Mouse (Mus musculus) myocyte (in vitro differentiated cells): ENCODE data around the gene Ppp1r15a. TPM values are rescaled to one million over a fixed set of nuclear protein-coding genes. Genes with fewer than 3 reads are reported as not detected.

Source experiments
- H3K27me3 ChIP-seq: one replicate; pipeline ENCODE4 v1.6.1; 2011; ENCODE audit not compliant: control insufficient read depth, insufficient read depth, insufficient read length
- H3K36me3 ChIP-seq: one replicate; pipeline ENCODE4 v1.6.1; 2011; ENCODE audit not compliant: control insufficient read depth, insufficient read depth
- H3K4me2 ChIP-seq: one replicate; pipeline ENCODE4 v1.6.1; 2011; ENCODE audit warnings: low read depth, control low read depth
- H3K4me3 ChIP-seq: one replicate; pipeline ENCODE4 v1.5.1; 2011; ENCODE audit warnings: mild to moderate bottlenecking, control low read depth, moderate library complexity
- H3K79me2 ChIP-seq: one replicate; pipeline ENCODE4 v1.6.1; 2011; ENCODE audit not compliant: control insufficient read depth, insufficient read depth
- H3ac ChIP-seq: one replicate; pipeline ENCODE4 v1.6.1; 2011; ENCODE audit not compliant: control insufficient read depth, insufficient read length
- CEBPB ChIP-seq: IDR thresholded peaks from 2 replicates; pipeline ENCODE4 v1.6.1; 2011; ENCODE audit warnings: mild to moderate bottlenecking, moderate library complexity; ENCODE audit not compliant: poor library complexity, insufficient read depth, severe bottlenecking
- E2F4 ChIP-seq: IDR thresholded peaks from one replicate; pipeline ENCODE4 v1.6.1; 2011; ENCODE audit warnings: mild to moderate bottlenecking, control low read depth, moderate library complexity; ENCODE audit not compliant: insufficient read depth
- MAX ChIP-seq: IDR thresholded peaks from one replicate; pipeline ENCODE4 v1.6.1; 2011; ENCODE audit warnings: low read depth, mild to moderate bottlenecking, control low read depth
- MYOD1 ChIP-seq, 3 experiments: IDR thresholded peaks; one replicate each; pipeline ENCODE4 v1.6.1; 2011; ENCODE audit warnings: control low read depth in 2 of 3, low read depth in 2 of 3, mild to moderate bottlenecking in 2 of 3, moderate library complexity in 1 of 3; ENCODE audit not compliant: insufficient read length in 2 of 3, control insufficient read depth in 1 of 3
- MYOG ChIP-seq, 3 experiments: IDR thresholded peaks; one replicate each; pipeline ENCODE4 v1.6.1; 2011; ENCODE audit warnings: control low read depth in 2 of 3, low read depth in 2 of 3, mild to moderate bottlenecking in 2 of 3; ENCODE audit not compliant: insufficient read length in 2 of 3, control insufficient read depth in 1 of 3, insufficient read depth in 1 of 3
- POLR2A ChIP-seq: IDR thresholded peaks from one replicate; pipeline ENCODE4 v1.6.1; 2011; ENCODE audit warnings: low read depth, mild to moderate bottlenecking, control low read depth, moderate library complexity; ENCODE audit not compliant: insufficient read length
- POLR2AphosphoS2 ChIP-seq: IDR thresholded peaks from one replicate; pipeline ENCODE4 v1.6.1; 2011; ENCODE audit warnings: low read depth, control low read depth; ENCODE audit not compliant: insufficient read length
- REST ChIP-seq: IDR thresholded peaks from one replicate; pipeline ENCODE4 v1.6.1; 2011; ENCODE audit warnings: mild to moderate bottlenecking, control low read depth, moderate library complexity; ENCODE audit not compliant: insufficient read depth, insufficient read length
- SRF ChIP-seq: IDR thresholded peaks from one replicate; pipeline ENCODE4 v1.6.1; 2011; ENCODE audit warnings: low read depth; ENCODE audit not compliant: control insufficient read depth, insufficient read length
- TCF12 ChIP-seq: IDR thresholded peaks from one replicate; pipeline ENCODE4 v1.6.1; 2011; ENCODE audit warnings: mild to moderate bottlenecking, control low read depth; ENCODE audit not compliant: poor library complexity, insufficient read depth, severe bottlenecking
- TCF3 ChIP-seq: IDR thresholded peaks from one replicate; pipeline ENCODE4 v1.6.1; 2011; ENCODE audit warnings: low read depth, control low read depth; ENCODE audit not compliant: insufficient read length
- USF1 ChIP-seq: IDR thresholded peaks from one replicate; pipeline ENCODE4 v1.6.1; 2011; ENCODE audit warnings: low read depth, mild to moderate bottlenecking, control low read depth, moderate library complexity
- polyA plus RNA-seq: library from polyadenylated mRNA; unstranded; fragments of >200 nt; fragmentation: generic; extraction: Trizol; gene quantifications from one replicate; pipeline ENCODE4 v1.2.1, GENCODE M21; 2012; ENCODE audit warnings: missing spikeins

The Ppp1r15a gene
- polyA plus RNA-seq, 1 experiment = 306 TPM

- Histone ChIP-seq H3K79me2 (no peaks in the 10 kb centered on the region), H3K4me3 (no peak overlapping the region), H3ac (no peak overlapping the region), H3K4me2 (no peak overlapping the region), H3K27me3 (no peaks in the 10 kb centered on the region), H3K36me3 (no peaks in the 10 kb centered on the region)
- TF ChIP-seq MYOG (IDR thresholded peaks at IDR 0.05; ENCODE audit: control insufficient read depth in 1 of 3, insufficient read depth in 1 of 3, insufficient read length in 2 of 3, low read depth in 2 of 3) (no peak), TCF3 (no peak), TCF12 (no peak), USF1 (no peak), MAX (no peak), POLR2AphosphoS2 (no peak), POLR2A (no peak), MYOD1 (IDR thresholded peaks at IDR 0.05; ENCODE audit: control insufficient read depth in 1 of 3, insufficient read length in 2 of 3, low read depth in 2 of 3) (no peak), E2F4 (no peak), REST (no peak)
Measured at GRCm38 (mm10) chr7:45564811-45565210, 38.7 kb upstream of the Ppp1r15a start.

GRCm38 (mm10) chr7:45561624-45562520 is 35.8 kb upstream of the Ppp1r15a start:
- no peaks in the 10 kb centered on the region for H3K79me2 ChIP-seq
- no peak overlapping the region for H3ac ChIP-seq
- no peaks in the 10 kb centered on the region for H3K27me3 ChIP-seq
- no peaks in the 10 kb centered on the region for H3K36me3 ChIP-seq
- TF ChIP-seq POLR2A (no peak), POLR2AphosphoS2 (no peak), USF1 (peak; percentile 67)
- no peak overlapping the region for H3K4me3 ChIP-seq
- H3K4me2 ChIP-seq = peak overlapping the region; percentile 80

GRCm38 (mm10) chr7:45560843-45561623 is 35.0 kb upstream of the Ppp1r15a start:
- Histone ChIP-seq H3K4me2 (peak overlapping the region; percentile 80), H3K36me3 (no peaks in the 10 kb centered on the region), H3K79me2 (no peaks in the 10 kb centered on the region), H3K4me3 (no peak overlapping the region), H3ac (no peak overlapping the region), H3K27me3 (no peaks in the 10 kb centered on the region)
- TF ChIP-seq TCF3 (no peak), E2F4 (no peak), POLR2A (no peak), CEBPB (no peak), REST (no peak), MYOD1 (IDR thresholded peaks at IDR 0.05; ENCODE audit: control insufficient read depth in 1 of 3, insufficient read length in 2 of 3, low read depth in 2 of 3) (no peak), MYOG (IDR thresholded peaks at IDR 0.05; ENCODE audit: control insufficient read depth in 1 of 3, insufficient read depth in 1 of 3, insufficient read length in 2 of 3, low read depth in 2 of 3) (no peak), USF1 (no peak), SRF (no peak), MAX (no peak), TCF12 (no peak), POLR2AphosphoS2 (no peak)

GRCm38 (mm10) chr7:45560241-45560640 is 34.2 kb upstream of the Ppp1r15a start:
- Histone ChIP-seq H3K4me2 (no peak overlapping the region), H3K36me3 (no peaks in the 10 kb centered on the region), H3K79me2 (no peaks in the 10 kb centered on the region), H3K27me3 (no peaks in the 10 kb centered on the region), H3K4me3 (no peak overlapping the region), H3ac (no peak overlapping the region)
- no peak for TF ChIP-seq MAX

GRCm38 (mm10) chr7:45558907-45559306 is 32.8 kb upstream of the Ppp1r15a start:
- no peaks in the 10 kb centered on the region for H3K36me3 ChIP-seq
- H3K4me3 ChIP-seq = no peak overlapping the region
- no peak overlapping the region for H3K4me2 ChIP-seq
- no peaks in the 10 kb centered on the region for H3K79me2 ChIP-seq
- no peak for TF ChIP-seq USF1
- no peak for TF ChIP-seq SRF
- no peak for TF ChIP-seq E2F4
- no peak for TF ChIP-seq TCF3
- no peak for TF ChIP-seq REST
- TF ChIP-seq TCF12 = no peak
- no peaks in the 10 kb centered on the region for H3K27me3 ChIP-seq
- H3ac ChIP-seq = no peak overlapping the region
